8 mouse cellular contexts compared by ENCODE assay signal in the genomic region with DNA sequence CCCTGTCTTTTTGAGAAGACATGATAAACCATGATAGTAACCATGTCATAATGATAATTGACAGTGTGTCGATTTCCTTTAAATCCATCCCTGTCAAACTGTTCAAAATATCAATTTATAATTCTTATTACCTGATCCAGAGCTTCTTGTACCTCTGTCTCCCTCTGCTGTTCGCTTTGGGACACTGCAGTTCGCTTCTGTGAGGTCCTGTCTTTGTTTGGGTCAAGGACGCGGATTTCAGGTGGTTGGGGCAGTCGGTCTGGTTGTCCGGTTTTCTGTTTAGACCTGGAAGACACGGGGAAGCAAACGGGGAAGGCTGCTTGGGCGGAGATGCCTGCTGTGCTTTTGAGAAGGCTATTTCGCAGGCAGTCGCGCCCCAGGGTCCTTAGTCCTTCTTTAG. TPM values are rescaled to one million over a fixed set of nuclear protein-coding genes. Genes with fewer than 3 reads are reported as not detected.
DNase-seq lines count a peak whose midpoint lies in the region; ATAC-seq and TF ChIP-seq lines count a peak whose summit lies in the region.

No protein-coding gene starts in this region.

- TF ChIP-seq POLR2A in cerebellum, adult 2 months (IDR thresholded peaks at IDR 0.05; ENCODE audit: borderline replicate concordance, insufficient read depth, low read length) = no peak

- no peaks in the 10 kb centered on the region for H3K4me1 ChIP-seq in cerebellum, adult 2 months (ENCODE audit: control insufficient read depth, insufficient read depth, low read length)
- H3K4me1 ChIP-seq in forebrain, embryonic 16.5 days (replicated peaks; ENCODE audit: control insufficient read depth, insufficient read depth, low read length) = peaks cover 9% of the 10 kb centered on the region
- peaks cover 4% of the 10 kb centered on the region; the same call in 1 of the 2 replicates for H3K4me1 ChIP-seq in hindbrain, embryonic 13.5 days (replicated peaks)

- 2% methylated on average over 13 of the region's 13 CpGs for WGBS in cerebellum, adult 2 months
- under 1% methylated on average over 13 of the region's 13 CpGs for WGBS in forebrain, embryonic 16.5 days
- under 1% methylated on average over 13 of the region's 13 CpGs for whole genome bisulfite sequencing in hindbrain, embryonic 13.5 days

- H3K27me3 ChIP-seq in cerebellum, adult 2 months (ENCODE audit: control insufficient read depth, insufficient read depth, low read length) = peaks cover 6% of the 10 kb centered on the region; the same call in 1 of the 2 replicates
- peaks cover 71% of the 10 kb centered on the region for H3K27me3 ChIP-seq in forebrain, embryonic 16.5 days (replicated peaks; ENCODE audit: control insufficient read depth, insufficient read depth, low read length)
- H3K27me3 ChIP-seq in hindbrain, embryonic 13.5 days = peaks cover 93% of the 10 kb centered on the region

- peak; percentile 89 for DNase-seq in MN1 (ENCODE audit: low spot score)
- peak; percentile 57 to 75 for DNase-seq in cerebellum, adult 2 months
- peak; percentile 65 to 80 for DNase-seq in layer of hippocampus, postnatal 14 days (ENCODE audit: low spot score in 2 of 2)
- DNase-seq in lung, postnatal 10 days = peak; percentile 72
- DNase-seq in retina, postnatal 1 day = peak; percentile 84
- DNase-seq in urinary bladder, postnatal 14 days (ENCODE audit: low spot score) = peak; percentile 73

- H3K27ac ChIP-seq in cerebellum, adult 2 months (ENCODE audit: insufficient read depth, low read length) = no peak overlapping the region
- H3K27ac ChIP-seq in forebrain, embryonic 16.5 days (ENCODE audit: low read length) = no peak overlapping the region
- H3K27ac ChIP-seq in hindbrain, embryonic 13.5 days = no peak overlapping the region

- H3K4me3 ChIP-seq in cerebellum, adult 2 months (replicated peaks; ENCODE audit: insufficient read depth, low read depth, low read length) = no peak overlapping the region
- H3K4me3 ChIP-seq in forebrain, embryonic 16.5 days (replicated peaks; ENCODE audit: low read length) = peak overlapping the region; percentile 42
- H3K4me3 ChIP-seq in hindbrain, embryonic 13.5 days = peak overlapping the region; percentile 44

- peak overlapping the region; percentile 55 for H3K9ac ChIP-seq in forebrain, embryonic 16.5 days (replicated peaks; ENCODE audit: low read depth, low read length)
- peak overlapping the region; percentile 70 for H3K9ac ChIP-seq in hindbrain, embryonic 13.5 days

- no peaks in the 10 kb centered on the region for H3K36me3 ChIP-seq in forebrain, embryonic 16.5 days (ENCODE audit: control insufficient read depth, insufficient read depth)
- H3K36me3 ChIP-seq in hindbrain, embryonic 13.5 days = no peaks in the 10 kb centered on the region

- H3K9me3 ChIP-seq in forebrain, embryonic 16.5 days (ENCODE audit: control insufficient read depth, low read length) = no peaks in the 10 kb centered on the region
- H3K9me3 ChIP-seq in hindbrain, embryonic 13.5 days = no peaks in the 10 kb centered on the region

- no peak for ATAC-seq in forebrain, embryonic 16.5 days
- ATAC-seq in hindbrain, embryonic 13.5 days (ENCODE audit: low FRiP score) = no peak

- peak; percentile 88 for TF ChIP-seq CTCF in cerebellum, adult 2 months (IDR thresholded peaks at IDR 0.05; ENCODE audit: borderline replicate concordance, insufficient read depth, low read depth, low read length)

- peak overlapping the region; percentile 77 for H3K4me2 ChIP-seq in forebrain, embryonic 16.5 days (ENCODE audit: low read length)
- H3K4me2 ChIP-seq in hindbrain, embryonic 13.5 days = peak overlapping the region; percentile 62

RNA-seq across cellular contexts. Expression of a gene that starts 11.5 kb away (rescaled TPM):
- not detected in 2 replicates for polyA plus RNA-seq in cerebellum, adult 2 months (2012; rRNA removed)
- polyA plus RNA-seq in forebrain, embryonic 16.5 days (2015; fragmentation: Nextera tagmentation; extraction: Ambion mirVana) = not detected in 2 replicates
- not detected in 2 replicates for polyA plus RNA-seq in hindbrain, embryonic 13.5 days (2015; fragmentation: Nextera tagmentation; extraction: Ambion mirVana)
- not detected for total RNA-seq in layer of hippocampus, postnatal 14 days (2021)
